Mouse (Mus musculus): ENCODE results near the gene 4632433K11Rik. TPM values are rescaled to one million over a fixed set of nuclear protein-coding genes. Genes with fewer than 3 reads are reported as not detected.
A peak's percentile ranks its signal among the peaks of the same experiment; 100 is the strongest.

Gene 4632433K11Rik
- polyA plus RNA-seq, 1 experiment from 2014 or later: not detected

DNA sequence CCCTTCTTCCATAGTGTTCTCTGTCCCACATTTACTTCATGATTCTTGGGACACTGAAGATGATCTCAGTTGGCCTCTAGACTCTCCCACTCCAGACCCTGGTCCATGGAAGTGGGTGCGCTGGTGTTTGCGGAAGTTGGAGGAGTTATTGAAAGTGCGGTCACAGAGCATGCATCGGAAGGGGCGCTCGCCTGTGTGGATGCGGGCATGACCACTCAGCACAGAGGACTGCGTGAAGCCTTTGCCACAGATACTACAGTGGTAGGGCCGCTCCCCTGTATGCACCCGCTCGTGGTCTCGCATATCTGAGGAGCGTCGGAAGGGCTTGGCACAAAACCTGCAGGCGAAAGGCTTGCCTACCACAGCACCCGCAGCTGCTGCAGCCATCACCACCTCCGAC is 1.7 kb downstream of the 4632433K11Rik start:
- ATAC-seq: no peak
- H3K4me1 ChIP-seq (ENCODE audit: control insufficient read depth, insufficient read depth, low read depth, low read length): peaks cover 5% of the 10 kb centered on the region; the same call in 1 of the 2 replicates
- peaks cover 14% of the 10 kb centered on the region for H3K9me3 ChIP-seq (ENCODE audit: control insufficient read depth, low read length)
- H3K36me3 ChIP-seq (ENCODE audit: control insufficient read depth, insufficient read depth, low read length): peaks cover 38% of the 10 kb centered on the region
- no peak overlapping the region for H3K4me2 ChIP-seq (ENCODE audit: low read length)
- WGBS: 96% methylated on average over 17 of the region's 17 CpGs
- no peaks in the 10 kb centered on the region for H3K27me3 ChIP-seq (replicated peaks; ENCODE audit: control insufficient read depth, insufficient read depth, low read length)
- H3K9ac ChIP-seq (ENCODE audit: low read depth, low read length): no peak overlapping the region
- H3K4me3 ChIP-seq (ENCODE audit: low read length): no peak overlapping the region
- H3K27ac ChIP-seq (ENCODE audit: low read depth, low read length): no peak overlapping the region

DNA sequence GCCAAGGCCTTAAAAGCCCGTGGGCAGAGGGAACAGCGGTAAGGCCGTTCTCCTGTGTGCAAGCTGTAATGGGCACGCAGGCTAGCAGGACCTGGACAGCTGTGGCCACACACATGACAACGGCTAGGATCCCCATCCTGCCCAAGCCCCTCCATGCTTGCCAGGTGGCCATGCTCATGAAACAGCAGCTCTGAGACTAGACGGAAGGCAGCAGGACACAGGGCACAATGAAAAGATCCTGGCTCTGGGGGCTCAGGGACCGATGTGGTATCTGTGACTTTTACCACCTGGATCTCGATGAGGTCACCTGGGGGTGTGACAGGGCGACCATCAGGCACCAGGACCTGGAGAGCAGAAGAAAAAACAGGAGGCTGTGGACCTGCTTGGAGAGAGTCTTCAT is 2.2 kb downstream of the 4632433K11Rik start:
- 94% methylated on average over 9 of the region's 9 CpGs for WGBS

DNA sequence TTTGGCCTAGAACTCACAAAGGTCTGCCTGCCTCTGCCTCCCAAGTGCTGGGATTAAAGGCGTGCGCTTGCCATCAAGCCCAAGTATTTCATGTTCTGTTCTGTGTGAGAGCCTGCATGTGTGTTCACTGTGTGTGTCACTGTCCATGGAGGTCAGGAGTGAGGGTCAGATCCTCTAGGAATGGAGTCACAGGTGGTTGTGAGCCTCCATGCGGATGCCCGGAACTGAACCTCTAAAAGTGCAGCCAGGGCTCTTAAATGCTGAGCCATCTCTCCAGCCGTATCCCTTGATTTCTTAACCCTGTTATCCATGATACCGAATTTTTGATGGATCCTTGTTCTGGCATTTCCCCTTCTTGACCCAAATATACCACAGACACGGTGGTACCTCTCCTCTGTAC is 3.1 kb downstream of the 4632433K11Rik start:
- H3K27ac ChIP-seq (ENCODE audit: low read depth, low read length): no peak overlapping the region
- WGBS: 94% methylated on average over 7 of the region's 7 CpGs
- peaks cover under 1% of the 10 kb centered on the region; the same call in 1 of the 2 replicates for H3K9me3 ChIP-seq (ENCODE audit: control insufficient read depth, low read length)
- peaks cover 5% of the 10 kb centered on the region; the same call in 1 of the 2 replicates for H3K4me1 ChIP-seq (ENCODE audit: control insufficient read depth, insufficient read depth, low read depth, low read length)
- H3K4me2 ChIP-seq (ENCODE audit: low read length): no peak overlapping the region; the same call in 1 of the 2 replicates
- H3K4me3 ChIP-seq (ENCODE audit: low read length): no peak overlapping the region
- H3K27me3 ChIP-seq (replicated peaks; ENCODE audit: control insufficient read depth, insufficient read depth, low read length): no peaks in the 10 kb centered on the region
- no peak overlapping the region for H3K9ac ChIP-seq (ENCODE audit: low read depth, low read length)
- ATAC-seq: no peak
- peaks cover 24% of the 10 kb centered on the region for H3K36me3 ChIP-seq (ENCODE audit: control insufficient read depth, insufficient read depth, low read length)

More for the DNA sequence above, 2.2 kb downstream of the 4632433K11Rik start:
- Histone ChIP-seq H3K27ac (ENCODE audit: low read depth, low read length) (no peak overlapping the region), H3K27me3 (replicated peaks; ENCODE audit: control insufficient read depth, insufficient read depth, low read length) (no peaks in the 10 kb centered on the region), H3K4me1 (ENCODE audit: control insufficient read depth, insufficient read depth, low read depth, low read length) (peaks cover 5% of the 10 kb centered on the region; the same call in 1 of the 2 replicates), H3K9me3 (ENCODE audit: control insufficient read depth, low read length) (peaks cover 9% of the 10 kb centered on the region), H3K9ac (ENCODE audit: low read depth, low read length) (no peak overlapping the region), H3K4me2 (ENCODE audit: low read length) (no peak overlapping the region), H3K36me3 (ENCODE audit: control insufficient read depth, insufficient read depth, low read length) (peaks cover 33% of the 10 kb centered on the region), H3K4me3 (ENCODE audit: low read length) (no peak overlapping the region)
- no peak for ATAC-seq

DNA sequence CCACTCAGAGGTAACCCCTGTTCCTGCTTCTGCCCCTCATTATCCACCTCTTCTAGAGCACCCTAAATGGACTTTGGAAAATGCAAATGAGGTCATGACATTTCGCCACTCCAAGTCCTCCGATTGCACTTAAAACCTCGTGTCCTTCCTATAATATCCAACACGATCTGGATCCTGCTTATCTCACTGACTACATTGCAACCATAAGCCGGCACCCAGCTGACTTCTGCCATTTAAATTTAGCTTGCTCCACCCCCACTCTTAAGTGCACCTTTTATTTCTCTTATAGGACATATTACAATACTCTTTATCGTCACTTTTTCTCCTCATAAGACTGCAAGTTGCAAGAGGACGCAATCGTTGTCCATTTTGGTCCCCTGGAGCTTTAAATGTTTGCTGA is 3.5 kb downstream of the 4632433K11Rik start:
- H3K9ac ChIP-seq (ENCODE audit: low read depth, low read length): peak overlapping the region; percentile 71; the same call in 1 of the 2 replicates
- WGBS: 87% methylated on average over 8 of the region's 8 CpGs
- peak overlapping the region; percentile 62 for H3K4me2 ChIP-seq (ENCODE audit: low read length)
- no peaks in the 10 kb centered on the region for H3K27me3 ChIP-seq (replicated peaks; ENCODE audit: control insufficient read depth, insufficient read depth, low read length)
- H3K4me3 ChIP-seq (ENCODE audit: low read length): peak overlapping the region; percentile 48
- ATAC-seq: no peak
- H3K27ac ChIP-seq (ENCODE audit: low read depth, low read length): peak overlapping the region; percentile 91
- peaks cover 19% of the 10 kb centered on the region for H3K36me3 ChIP-seq (ENCODE audit: control insufficient read depth, insufficient read depth, low read length)
- peaks cover 5% of the 10 kb centered on the region; the same call in 1 of the 2 replicates for H3K4me1 ChIP-seq (ENCODE audit: control insufficient read depth, insufficient read depth, low read depth, low read length)
- H3K9me3 ChIP-seq (ENCODE audit: control insufficient read depth, low read length): no peaks in the 10 kb centered on the region

DNA sequence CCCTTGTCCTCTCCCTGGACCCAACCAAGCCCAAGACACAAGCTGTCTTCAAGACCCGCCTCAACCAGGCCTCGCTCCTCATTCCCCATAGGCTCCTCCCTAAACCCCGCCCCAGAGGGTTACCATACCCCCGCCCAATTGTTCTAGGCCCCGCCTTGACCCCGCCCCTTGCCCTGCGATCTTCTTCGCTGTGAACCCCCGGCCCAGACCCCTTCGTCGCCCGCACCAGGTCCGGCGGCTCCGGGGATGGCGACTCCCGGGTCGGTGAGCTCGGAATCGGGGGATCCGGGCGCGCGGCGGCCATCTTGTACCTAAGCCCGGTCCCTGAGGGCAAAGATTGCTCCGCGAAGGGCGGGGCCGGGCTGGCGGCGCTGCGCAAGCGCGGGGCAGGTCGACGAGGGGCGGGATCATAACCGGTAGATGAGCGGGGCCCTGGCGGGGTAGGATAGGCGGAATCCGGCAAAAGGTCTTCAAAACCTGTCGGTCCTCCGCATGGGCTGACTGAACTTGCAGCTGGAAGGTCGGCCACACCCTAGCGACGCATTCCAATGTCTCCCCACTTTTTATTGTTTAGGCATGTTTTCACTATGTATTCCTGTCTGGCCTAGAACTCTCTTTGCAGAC is 4.3 kb downstream of the 4632433K11Rik start, which contains the start of gene Zfp784:
Zfp784 (minus strand) TSS at position 338 of the 624 bp plus-strand sequence.
- Histone ChIP-seq H3K4me3 (ENCODE audit: low read length) (peak within 1 kb of the TSS; percentile 48), H3K9ac (ENCODE audit: low read depth, low read length) (peak within 1 kb of the TSS; percentile 71), H3K9me3 (ENCODE audit: control insufficient read depth, low read length) (no peaks in the 10 kb centered on the region), H3K4me2 (ENCODE audit: low read length) (peak within 1 kb of the TSS; percentile 62), H3K36me3 (ENCODE audit: control insufficient read depth, insufficient read depth, low read length) (peaks cover 13% of the 10 kb centered on the region), H3K4me1 (ENCODE audit: control insufficient read depth, insufficient read depth, low read depth, low read length) (peaks cover 5% of the 10 kb centered on the region; the same call in 1 of the 2 replicates), H3K27me3 (replicated peaks; ENCODE audit: control insufficient read depth, insufficient read depth, low read length) (no peaks in the 10 kb centered on the region), H3K27ac (ENCODE audit: low read depth, low read length) (peak within 1 kb of the TSS; percentile 91)
- 2% methylated on average over 48 of the region's 48 CpGs for WGBS
- ATAC-seq: peak; percentile 97

DNA sequence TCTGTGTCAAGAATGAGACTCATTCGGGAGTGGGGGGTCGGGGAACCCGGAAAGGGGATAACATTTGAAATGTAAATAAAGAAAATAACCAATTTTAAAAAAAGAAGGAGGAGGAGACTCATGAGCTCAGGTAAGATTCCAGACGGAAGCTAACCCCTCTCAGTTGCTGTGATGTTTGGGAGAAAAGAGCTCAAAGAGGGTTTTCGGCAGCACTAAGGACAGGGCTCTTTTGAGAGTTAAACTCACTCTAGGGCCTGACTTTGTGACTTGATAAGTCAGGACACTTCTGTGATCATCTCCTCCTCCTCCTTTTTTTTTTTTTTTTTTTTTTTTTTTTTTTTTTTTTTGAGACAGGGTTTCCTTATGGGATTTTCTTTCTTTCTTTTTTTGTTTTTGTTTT is 5.0 kb downstream of the 4632433K11Rik start:
- H3K9ac ChIP-seq (ENCODE audit: low read depth, low read length): peak overlapping the region; percentile 71
- ATAC-seq: no peak
- H3K27me3 ChIP-seq (replicated peaks; ENCODE audit: control insufficient read depth, insufficient read depth, low read length): no peaks in the 10 kb centered on the region
- H3K36me3 ChIP-seq (ENCODE audit: control insufficient read depth, insufficient read depth, low read length): peaks cover 11% of the 10 kb centered on the region; the same call in 1 of the 2 replicates
- H3K9me3 ChIP-seq (ENCODE audit: control insufficient read depth, low read length): no peaks in the 10 kb centered on the region
- H3K4me2 ChIP-seq (ENCODE audit: low read length): peak overlapping the region; percentile 62
- H3K4me3 ChIP-seq (ENCODE audit: low read length): peak overlapping the region; percentile 48
- peaks cover 5% of the 10 kb centered on the region; the same call in 1 of the 2 replicates for H3K4me1 ChIP-seq (ENCODE audit: control insufficient read depth, insufficient read depth, low read depth, low read length)
- peak overlapping the region; percentile 91; the same call in 1 of the 2 replicates for H3K27ac ChIP-seq (ENCODE audit: low read depth, low read length)
- 40% methylated on average over 5 of the region's 5 CpGs for WGBS

DNA sequence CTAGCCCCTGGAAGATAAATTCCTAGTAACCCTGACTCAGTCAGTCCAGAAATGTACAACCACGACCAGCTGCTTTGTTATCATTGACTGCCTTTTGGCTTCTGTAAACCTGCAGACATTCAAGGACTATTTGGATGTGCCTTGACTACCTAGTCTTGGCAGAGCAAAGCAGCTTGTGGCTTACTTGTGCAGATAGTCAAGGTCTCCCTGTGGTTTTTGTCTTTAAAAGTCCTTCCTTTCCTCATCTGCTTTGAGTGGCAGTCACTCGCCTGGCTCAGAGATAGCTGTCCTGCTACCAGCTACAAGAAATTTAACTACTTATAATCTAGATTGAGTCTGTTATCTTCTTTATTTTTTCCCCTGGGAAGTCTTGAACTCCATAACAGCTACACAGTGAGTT is 11.1 kb downstream of the 4632433K11Rik start:
- no peak overlapping the region for H3K9ac ChIP-seq (ENCODE audit: low read depth, low read length)
- H3K4me3 ChIP-seq (ENCODE audit: low read length): no peak overlapping the region
- H3K27ac ChIP-seq (ENCODE audit: low read depth, low read length): no peak overlapping the region
- no peaks in the 10 kb centered on the region for H3K36me3 ChIP-seq (ENCODE audit: control insufficient read depth, insufficient read depth, low read length)
- no peak for ATAC-seq
- H3K4me2 ChIP-seq (ENCODE audit: low read length): no peak overlapping the region
- H3K9me3 ChIP-seq (ENCODE audit: control insufficient read depth, low read length): no peaks in the 10 kb centered on the region
- H3K4me1 ChIP-seq (ENCODE audit: control insufficient read depth, insufficient read depth, low read depth, low read length): no peaks in the 10 kb centered on the region
- 87% methylated on average over 2 of the region's 2 CpGs for WGBS
- H3K27me3 ChIP-seq (replicated peaks; ENCODE audit: control insufficient read depth, insufficient read depth, low read length): no peaks in the 10 kb centered on the region

DNA sequence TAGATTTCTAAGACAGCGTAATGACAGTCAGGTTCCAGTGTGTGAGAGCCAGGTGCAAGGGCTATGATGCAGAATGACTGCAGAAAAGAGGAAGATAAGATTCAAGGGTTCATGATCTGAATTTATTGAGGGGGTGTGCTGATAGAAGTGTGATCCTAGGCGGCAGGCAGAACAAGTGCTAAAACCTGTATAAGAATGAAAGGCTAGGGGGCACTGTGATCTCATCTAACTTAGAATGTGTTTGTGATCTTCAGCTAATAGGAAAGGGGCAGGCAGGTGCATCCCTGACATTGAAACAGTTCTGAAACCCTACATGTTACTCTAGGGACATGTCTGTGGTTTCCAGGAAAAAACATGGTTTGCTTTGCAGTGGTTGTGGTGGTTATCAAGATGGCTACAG is 12.2 kb downstream of the 4632433K11Rik start:
- H3K9ac ChIP-seq (ENCODE audit: low read depth, low read length): no peak overlapping the region
- H3K9me3 ChIP-seq (ENCODE audit: control insufficient read depth, low read length): no peaks in the 10 kb centered on the region
- H3K4me3 ChIP-seq (ENCODE audit: low read length): no peak overlapping the region
- peaks cover 6% of the 10 kb centered on the region for H3K4me1 ChIP-seq (ENCODE audit: control insufficient read depth, insufficient read depth, low read depth, low read length)
- 64% methylated on average over 2 of the region's 2 CpGs for WGBS
- H3K27ac ChIP-seq (ENCODE audit: low read depth, low read length): no peak overlapping the region
- no peak for ATAC-seq
- H3K36me3 ChIP-seq (ENCODE audit: control insufficient read depth, insufficient read depth, low read length): no peaks in the 10 kb centered on the region
- no peaks in the 10 kb centered on the region for H3K27me3 ChIP-seq (replicated peaks; ENCODE audit: control insufficient read depth, insufficient read depth, low read length)
- H3K4me2 ChIP-seq (ENCODE audit: low read length): no peak overlapping the region

DNA sequence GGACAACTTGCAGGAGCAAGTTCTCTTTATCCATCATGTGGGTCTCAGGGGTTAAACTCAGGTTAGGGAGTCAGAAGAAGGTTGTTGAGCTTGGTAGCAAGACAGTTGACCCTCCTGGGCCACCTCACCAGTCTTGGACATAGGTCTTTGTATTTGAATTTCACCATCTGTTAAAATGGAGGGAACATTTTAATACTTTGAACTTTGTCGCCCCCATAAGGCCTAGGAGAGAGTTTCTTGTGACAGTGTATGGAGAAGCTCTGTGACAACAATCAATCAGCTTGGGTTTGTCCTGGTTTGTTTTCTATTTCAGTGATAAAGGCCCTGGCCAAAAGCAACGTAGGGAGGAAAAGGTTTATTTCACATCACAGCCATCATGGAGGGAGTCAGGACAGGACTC is 13.4 kb downstream of the 4632433K11Rik start:
- Histone ChIP-seq H3K4me3 (ENCODE audit: low read length) (no peak overlapping the region), H3K27me3 (replicated peaks; ENCODE audit: control insufficient read depth, insufficient read depth, low read length) (no peaks in the 10 kb centered on the region), H3K36me3 (ENCODE audit: control insufficient read depth, insufficient read depth, low read length) (no peaks in the 10 kb centered on the region), H3K4me2 (ENCODE audit: low read length) (no peak overlapping the region), H3K27ac (ENCODE audit: low read depth, low read length) (no peak overlapping the region), H3K9me3 (ENCODE audit: control insufficient read depth, low read length) (no peaks in the 10 kb centered on the region), H3K4me1 (ENCODE audit: control insufficient read depth, insufficient read depth, low read depth, low read length) (peaks cover 11% of the 10 kb centered on the region), H3K9ac (ENCODE audit: low read depth, low read length) (no peak overlapping the region)
- 31% methylated on average over 2 of the region's 2 CpGs for WGBS
- ATAC-seq: no peak

Data from hindbrain, embryonic 16.5 days (tissue).